Mouse (Mus musculus) 3T3-L1 (cell line): ENCODE measurements at regions not wholly inside any gene's neighbourhood (a gene's known extent, or its start where the extent isn't known, plus 50 kb on each side); places are given as distances from the start of the nearest gene placed in this dataset.

Experiments
- DNase-seq: peaks from one replicate; pipeline ENCODE4 v3.0.0-alpha.2; 2015; ENCODE audit warnings: low read depth, low spot score

- no peak for DNase-seq
Measured at GRCm38 (mm10) chr14:58687814-58688213, 454.9 kb downstream of the 1700129C05Rik start.

GRCm38 (mm10) chr14:58678781-58679180, 463.9 kb downstream of the 1700129C05Rik start:
- no peak for DNase-seq

- DNase-seq = no peak
Measured at GRCm38 (mm10) chr14:58678126-58678656, 464.5 kb downstream of the 1700129C05Rik start.

GRCm38 (mm10) chr14:58675146-58675545, 467.5 kb downstream of the 1700129C05Rik start:
- no peak for DNase-seq

GRCm38 (mm10) chr14:58663946-58664345, 478.7 kb downstream of the 1700129C05Rik start:
- DNase-seq = no peak

GRCm38 (mm10) chr14:58662601-58663000, 480.1 kb downstream of the 1700129C05Rik start:
- no peak for DNase-seq

- no peak for DNase-seq
Measured at GRCm38 (mm10) chr14:58661416-58661815, 481.3 kb downstream of the 1700129C05Rik start.

- no peak for DNase-seq
Measured at GRCm38 (mm10) chr14:58657263-58657662, 485.4 kb downstream of the 1700129C05Rik start.

- DNase-seq = no peak
Measured at GRCm38 (mm10) chr14:58656935-58657238, 485.8 kb downstream of the 1700129C05Rik start.

- no peak for DNase-seq
Measured at GRCm38 (mm10) chr14:58656212-58656934, 486.3 kb downstream of the 1700129C05Rik start.

- DNase-seq = no peak
Measured at GRCm38 (mm10) chr14:58653026-58653425, 489.7 kb downstream of the 1700129C05Rik start.

GRCm38 (mm10) chr14:58652004-58652403, 490.7 kb downstream of the 1700129C05Rik start:
- no peak for DNase-seq

- DNase-seq = no peak
Measured at GRCm38 (mm10) chr14:58651210-58651609, 491.5 kb downstream of the 1700129C05Rik start.

- DNase-seq = no peak
Measured at GRCm38 (mm10) chr14:58638337-58638696, 504.4 kb downstream of the 1700129C05Rik start.

GRCm38 (mm10) chr14:58637405-58638336, 505.0 kb downstream of the 1700129C05Rik start:
- no peak for DNase-seq

GRCm38 (mm10) chr14:58631221-58631620, 511.5 kb downstream of the 1700129C05Rik start:
- DNase-seq = no peak

GRCm38 (mm10) chr14:58628266-58628665, 514.4 kb downstream of the 1700129C05Rik start:
- DNase-seq = no peak

GRCm38 (mm10) chr14:58626506-58627256, 516.0 kb downstream of the 1700129C05Rik start:
- no peak for DNase-seq

GRCm38 (mm10) chr14:58620186-58620585, 522.5 kb downstream of the 1700129C05Rik start:
- DNase-seq = no peak

- no peak for DNase-seq
Measured at GRCm38 (mm10) chr14:58617656-58618055, 525.0 kb downstream of the 1700129C05Rik start.

GRCm38 (mm10) chr14:58608216-58608615, 534.5 kb downstream of the 1700129C05Rik start:
- DNase-seq = no peak

- no peak for DNase-seq
Measured at GRCm38 (mm10) chr14:58607734-58608133, 535.0 kb downstream of the 1700129C05Rik start.
